Mouse (Mus musculus) hindbrain, embryonic 10.5 days (tissue): Measurements from ENCODE around the gene Sar1b. TPM values are rescaled to one million over a fixed set of nuclear protein-coding genes. Genes with fewer than 3 reads are reported as not detected.

Experiments used
- DNase-seq: peaks from one replicate; pipeline ENCODE4 v3.0.0-alpha.2; 2017; ENCODE audit warnings: low spot score
- H3K27ac ChIP-seq: fragments of 300-500 bp; sonication (generic); 2 replicates; pipeline ENCODE4 v1.5.1; 2016; ENCODE audit warnings: mild to moderate bottlenecking, moderate library complexity
- H3K27me3 ChIP-seq: fragments of 300-500 bp; sonication (generic); 2 replicates; pipeline ENCODE4 v1.6.1; 2016; ENCODE audit warnings: mild to moderate bottlenecking; ENCODE audit not compliant: poor library complexity, insufficient read depth, severe bottlenecking
- H3K36me3 ChIP-seq: fragments of 300-500 bp; sonication (generic); 2 replicates; pipeline ENCODE4 v1.6.1; 2016; ENCODE audit warnings: mild to moderate bottlenecking, moderate library complexity
- H3K4me1 ChIP-seq: fragments of 300-500 bp; sonication (generic); replicated peaks from 2 replicates; pipeline ENCODE4 v1.6.1; 2016; ENCODE audit warnings: mild to moderate bottlenecking
- H3K4me3 ChIP-seq: fragments of 300-500 bp; sonication (generic); 2 replicates; pipeline ENCODE4 v1.5.1; 2016; ENCODE audit warnings: mild to moderate bottlenecking, moderate library complexity
- H3K9me3 ChIP-seq: fragments of 300-500 bp; sonication (generic); 2 replicates; pipeline ENCODE4 v1.6.1; 2016; ENCODE audit warnings: mild to moderate bottlenecking, moderate library complexity
- WGBS: fragments of 180-500 bp; shearing (Covaris S2); methylation state at CpG from one replicate; pipeline ENCODE4 v1.1.7; 2016; 5-methylcytosine and 5-hydroxymethylcytosine counted together
- polyA plus RNA-seq: library from polyadenylated mRNA; unstranded; fragments of >200 nt; fragmentation: Nextera tagmentation; extraction: Ambion mirVana; gene quantifications from 2 replicates; pipeline ENCODE4 v1.2.1, GENCODE M21; 2016

The Sar1b gene
- polyA plus RNA-seq, 1 experiment from 2014 or later: 135 TPM

GRCm38 (mm10) chr11:51820861-51821260, 57.4 kb downstream of the Sar1b start:
- H3K27me3 ChIP-seq: no peaks in the 10 kb centered on the region
- no peak overlapping the region for H3K27ac ChIP-seq
- WGBS: 49% methylated on average over 11 of the region's 11 CpGs

DNA sequence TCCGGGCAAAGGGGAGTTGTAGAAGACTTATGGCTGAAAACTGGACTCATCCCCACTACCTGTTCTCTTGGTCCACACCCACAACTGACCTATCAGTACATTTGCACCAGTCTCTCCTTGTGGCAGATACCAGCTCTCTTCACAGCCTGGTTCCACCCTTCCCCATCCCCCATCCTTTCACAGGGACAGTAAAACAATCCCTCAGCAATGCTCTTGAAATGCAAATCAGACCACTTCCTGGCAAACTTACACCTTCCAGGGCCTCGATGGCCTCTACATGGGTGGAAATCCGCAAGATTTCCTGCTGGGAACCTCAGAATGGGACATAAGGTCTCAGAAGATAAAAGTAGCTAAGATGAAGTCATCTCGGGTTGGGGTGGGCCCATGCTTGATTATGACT, 59.2 kb downstream of the Sar1b start:
- Histone ChIP-seq H3K36me3 (peaks cover 3% of the 10 kb centered on the region; the same call in 1 of the 2 replicates), H3K4me1 (peaks cover 27% of the 10 kb centered on the region), H3K9me3 (no peaks in the 10 kb centered on the region), H3K27me3 (no peaks in the 10 kb centered on the region), H3K4me3 (no peak overlapping the region), H3K27ac (peak overlapping the region; percentile 70; the same call in 1 of the 2 replicates)
- no peak for DNase-seq
- WGBS: 30% methylated on average over 4 of the region's 4 CpGs

More at GRCm38 (mm10) chr11:51820861-51821260, 57.4 kb downstream of the Sar1b start:
- Histone ChIP-seq H3K4me3 (no peak overlapping the region), H3K36me3 (peaks cover 2% of the 10 kb centered on the region; the same call in 1 of the 2 replicates), H3K9me3 (no peaks in the 10 kb centered on the region), H3K4me1 (peaks cover 31% of the 10 kb centered on the region)
- DNase-seq: peak; percentile 77

GRCm38 (mm10) chr11:51823271-51823670, 59.8 kb downstream of the Sar1b start:
- WGBS: 44% methylated on average over 11 of the region's 11 CpGs
- Histone ChIP-seq H3K27ac (peak overlapping the region; percentile 29; the same call in 1 of the 2 replicates), H3K4me1 (peaks cover 22% of the 10 kb centered on the region), H3K36me3 (peaks cover 3% of the 10 kb centered on the region; the same call in 1 of the 2 replicates), H3K4me3 (no peak overlapping the region), H3K27me3 (no peaks in the 10 kb centered on the region), H3K9me3 (no peaks in the 10 kb centered on the region)
- no peak for DNase-seq

DNA sequence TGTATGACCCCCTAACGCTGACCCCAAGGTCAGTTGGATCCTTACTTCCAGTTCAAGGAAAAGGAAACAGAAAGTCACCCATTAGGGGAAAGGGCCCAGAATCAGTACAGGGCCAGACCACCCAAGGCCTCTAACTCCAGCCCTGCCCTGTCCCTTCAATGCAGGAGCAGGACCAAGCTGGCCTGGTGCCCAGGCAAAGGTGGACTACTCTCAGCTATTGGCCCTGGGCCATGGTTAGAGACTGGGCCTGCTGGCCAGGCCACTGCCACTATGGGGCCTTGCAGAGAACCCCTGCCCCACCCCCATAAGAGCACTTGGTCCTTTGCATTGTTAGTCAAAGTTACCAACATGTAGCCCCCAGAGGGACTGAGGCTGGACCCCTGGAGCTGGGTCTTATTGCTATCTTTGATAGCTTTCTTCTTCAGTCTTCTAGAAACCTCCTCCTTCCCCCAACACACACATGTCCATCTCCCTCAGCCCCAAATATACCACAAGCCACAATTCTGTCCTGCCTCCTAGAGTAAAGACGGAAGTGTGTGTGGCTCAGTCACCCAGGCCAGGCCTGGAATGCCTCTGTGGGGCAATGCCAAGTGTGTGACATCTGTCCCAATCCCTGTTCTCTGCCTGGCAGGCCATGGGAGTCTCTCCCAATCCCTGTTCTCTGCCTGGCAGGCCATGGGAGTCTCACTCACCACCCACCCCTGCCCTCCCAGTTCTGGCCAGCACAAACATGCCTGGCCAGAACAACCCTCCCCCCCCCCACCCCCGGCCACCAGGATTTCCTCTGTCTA, 60.7 kb downstream of the Sar1b start:
- Histone ChIP-seq H3K27me3 (no peaks in the 10 kb centered on the region), H3K9me3 (no peaks in the 10 kb centered on the region), H3K4me1 (peaks cover 20% of the 10 kb centered on the region), H3K4me3 (no peak overlapping the region), H3K27ac (no peak overlapping the region; the same call in 1 of the 2 replicates), H3K36me3 (peaks cover 3% of the 10 kb centered on the region; the same call in 1 of the 2 replicates)
- WGBS: 92% methylated on average over 3 of the region's 3 CpGs
- DNase-seq: no peak

GRCm38 (mm10) chr11:51824867-51825424, 61.5 kb downstream of the Sar1b start:
- H3K36me3 ChIP-seq: peaks cover 3% of the 10 kb centered on the region; the same call in 1 of the 2 replicates
- no peak for DNase-seq
- H3K4me1 ChIP-seq: peaks cover 20% of the 10 kb centered on the region
- WGBS: 93% methylated on average over 19 of the region's 19 CpGs
- H3K9me3 ChIP-seq: no peaks in the 10 kb centered on the region
- H3K4me3 ChIP-seq: no peak overlapping the region
- H3K27me3 ChIP-seq: no peaks in the 10 kb centered on the region
- no peak overlapping the region for H3K27ac ChIP-seq

- Histone ChIP-seq H3K4me3 (no peak overlapping the region), H3K27ac (peak overlapping the region; percentile 78), H3K27me3 (no peaks in the 10 kb centered on the region), H3K36me3 (no peaks in the 10 kb centered on the region), H3K9me3 (no peaks in the 10 kb centered on the region), H3K4me1 (peaks cover 25% of the 10 kb centered on the region)
- 57% methylated on average over 4 of the region's 4 CpGs for WGBS
- no peak for DNase-seq
Measured at GRCm38 (mm10) chr11:51831962-51832909, 68.7 kb downstream of the Sar1b start.

DNA sequence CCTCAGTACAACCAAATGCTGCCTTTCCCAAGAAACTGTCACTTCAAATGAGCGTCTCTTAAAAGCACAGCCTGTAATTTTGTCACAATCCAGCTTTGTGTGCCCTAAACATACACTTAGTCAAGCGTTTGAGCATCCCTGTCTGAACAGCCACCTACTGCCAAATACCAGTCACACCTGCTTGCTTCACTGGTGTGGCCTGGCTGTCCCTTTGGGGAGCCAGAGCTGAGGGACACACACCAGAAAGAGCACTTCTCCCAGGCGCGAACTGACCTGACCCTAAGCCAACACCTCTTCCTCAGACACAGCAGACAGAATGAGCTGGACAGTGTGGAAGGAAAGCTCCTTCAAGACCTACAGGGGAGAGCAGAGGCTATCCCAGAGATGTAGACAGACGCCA, 69.5 kb downstream of the Sar1b start:
- DNase-seq: no peak
- H3K9me3 ChIP-seq: no peaks in the 10 kb centered on the region
- H3K4me1 ChIP-seq: peaks cover 25% of the 10 kb centered on the region
- H3K4me3 ChIP-seq: no peak overlapping the region
- no peaks in the 10 kb centered on the region for H3K27me3 ChIP-seq
- 67% methylated on average over 5 of the region's 5 CpGs for WGBS
- no peaks in the 10 kb centered on the region for H3K36me3 ChIP-seq
- H3K27ac ChIP-seq: peak overlapping the region; percentile 16; the same call in 1 of the 2 replicates

- no peak for DNase-seq
- Histone ChIP-seq H3K4me3 (no peak overlapping the region), H3K27me3 (no peaks in the 10 kb centered on the region), H3K9me3 (no peaks in the 10 kb centered on the region), H3K27ac (no peak overlapping the region), H3K4me1 (peaks cover 25% of the 10 kb centered on the region), H3K36me3 (no peaks in the 10 kb centered on the region)
- WGBS: 87% methylated on average over 10 of the region's 10 CpGs
Measured at GRCm38 (mm10) chr11:51833393-51834066, 70.0 kb downstream of the Sar1b start.

DNA sequence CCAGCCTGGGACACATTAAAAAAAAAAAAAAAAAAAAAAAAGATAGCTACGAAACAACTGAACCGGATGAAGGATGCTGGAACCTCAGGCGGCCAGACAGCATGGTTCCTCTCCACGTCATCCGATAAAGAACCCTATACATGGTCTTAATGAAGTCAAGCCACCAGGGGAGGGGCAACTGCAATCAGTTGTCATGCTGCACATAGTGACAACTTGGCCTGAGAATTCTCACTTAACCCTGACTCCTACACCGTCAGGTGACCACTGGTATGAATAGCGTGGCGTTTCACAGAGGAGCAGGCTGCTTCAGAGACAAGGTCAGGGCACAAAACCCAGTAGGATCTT, 70.6 kb downstream of the Sar1b start:
- peaks cover 25% of the 10 kb centered on the region for H3K4me1 ChIP-seq
- no peaks in the 10 kb centered on the region for H3K27me3 ChIP-seq
- H3K36me3 ChIP-seq: no peaks in the 10 kb centered on the region
- 86% methylated on average over 8 of the region's 8 CpGs for WGBS
- no peak overlapping the region for H3K27ac ChIP-seq
- no peak overlapping the region for H3K4me3 ChIP-seq
- no peaks in the 10 kb centered on the region for H3K9me3 ChIP-seq
- DNase-seq: no peak

- H3K36me3 ChIP-seq: no peaks in the 10 kb centered on the region
- WGBS: 93% methylated on average over 12 of the region's 12 CpGs
- no peaks in the 10 kb centered on the region for H3K27me3 ChIP-seq
- no peak overlapping the region for H3K27ac ChIP-seq
- H3K4me3 ChIP-seq: no peak overlapping the region
- H3K9me3 ChIP-seq: no peaks in the 10 kb centered on the region
- H3K4me1 ChIP-seq: peaks cover 25% of the 10 kb centered on the region
- no peak for DNase-seq
Measured at GRCm38 (mm10) chr11:51835598-51835997, 72.1 kb downstream of the Sar1b start.

DNA sequence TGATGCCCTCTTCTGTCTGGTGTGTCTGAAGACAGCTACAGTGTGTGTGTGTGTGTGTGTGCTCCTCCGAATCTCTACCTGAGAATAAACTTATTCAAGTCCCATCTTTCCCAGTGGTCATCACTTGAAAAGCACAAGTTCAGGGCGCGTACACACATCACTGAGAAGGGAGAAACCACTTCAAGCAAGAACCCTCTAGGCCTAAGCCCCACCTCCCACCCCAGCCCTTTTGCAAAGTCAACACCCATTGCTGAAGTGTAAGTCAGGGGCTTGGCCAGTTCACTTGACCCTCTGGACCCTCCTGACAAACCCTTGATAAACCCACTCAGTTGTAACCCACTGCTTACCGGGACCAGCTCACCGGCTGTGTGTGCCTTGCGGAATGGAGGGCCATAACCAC, 73.0 kb downstream of the Sar1b start:
- WGBS: 93% methylated on average over 6 of the region's 6 CpGs
- Histone ChIP-seq H3K27ac (no peak overlapping the region), H3K4me1 (peaks cover 24% of the 10 kb centered on the region), H3K27me3 (no peaks in the 10 kb centered on the region), H3K9me3 (no peaks in the 10 kb centered on the region), H3K4me3 (no peak overlapping the region), H3K36me3 (no peaks in the 10 kb centered on the region)
- no peak for DNase-seq
